In the genomic region with DNA sequence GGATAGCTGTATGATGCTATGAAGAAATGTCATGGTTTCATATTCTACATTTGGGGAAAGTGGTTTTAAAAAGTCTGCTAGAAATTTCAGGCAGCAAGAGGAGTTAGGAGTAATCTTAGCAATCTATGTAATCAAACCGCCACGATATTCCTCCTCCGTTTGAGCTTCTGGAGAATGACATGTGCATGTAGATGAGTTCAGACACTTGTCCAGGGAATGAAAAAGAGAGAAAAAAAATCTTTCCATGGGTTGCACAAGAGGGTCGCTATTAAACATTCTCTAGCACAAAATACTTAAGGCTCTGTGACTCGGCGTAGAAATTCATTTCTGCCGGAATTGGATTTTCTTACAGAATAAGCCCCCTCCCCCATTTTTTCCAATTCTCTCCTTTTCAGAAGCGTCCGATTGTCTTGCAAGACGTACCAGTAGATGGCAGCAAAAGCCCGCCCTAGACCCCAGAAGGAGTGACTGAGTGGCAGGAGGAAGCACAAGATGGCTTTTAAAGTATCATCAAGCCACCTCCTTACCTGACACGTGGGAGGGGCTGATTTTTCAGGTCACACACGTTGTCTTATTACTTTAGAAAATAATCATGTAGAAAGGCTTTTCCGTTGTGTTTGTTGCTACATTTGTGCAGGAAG, we compare ENCODE assay signal across 8 mouse cellular contexts.
DNase-seq lines count a peak whose midpoint lies in the region; ATAC-seq and TF ChIP-seq lines count a peak whose summit lies in the region.
"Had no signal": no experiment of that assay in that cellular context is flagged by ENCODE, and none has a peak within 500 bp of the region (broad histone marks: within the 10 kb centered on the region; RNA-seq: fewer than 3 reads in every experiment).

No protein-coding gene starts in this region.

- WGBS in bone marrow, adult 2 months, result 24% methylated on average over 14 of the region's 14 CpGs
- WGBS in embryonic facial prominence, embryonic 13.5 days, result 17% methylated on average over 14 of the region's 14 CpGs
- WGBS in midbrain, embryonic 12.5 days, result 21% methylated on average over 14 of the region's 14 CpGs

- H3K36me3 ChIP-seq in embryonic facial prominence, embryonic 13.5 days, result no peaks in the 10 kb centered on the region
- H3K36me3 ChIP-seq in midbrain, embryonic 12.5 days, result no peaks in the 10 kb centered on the region

- no peak overlapping the region for H3K4me3 ChIP-seq in bone marrow, adult 2 months (replicated peaks; ENCODE audit: control insufficient read depth, low read depth, low read length)
- H3K4me3 ChIP-seq in embryonic facial prominence, embryonic 13.5 days, result no peak overlapping the region
- peak overlapping the region; percentile 27 for H3K4me3 ChIP-seq in left cerebral cortex, adult 2 months
- H3K4me3 ChIP-seq in midbrain, embryonic 12.5 days, result no peak overlapping the region
- H3K4me3 ChIP-seq: megakaryocyte, embryonic 14.5 days had no signal

- peak overlapping the region; percentile 37 for H3K4me2 ChIP-seq in embryonic facial prominence, embryonic 13.5 days
- H3K4me2 ChIP-seq in midbrain, embryonic 12.5 days (replicated peaks), result 0 out of 2 replicates have a peak overlapping the region, but pooled peaks have one; percentile 19

- intact Hi-C loops in left cerebral cortex, adult 2 months (cut with DNase I), result loop anchor here (5.0 to 10.0 kb wide), 2 partner anchors 371 to 1252 kb away; no protein-coding TSS in a partner anchor

- no peaks in the 10 kb centered on the region for H3K9me3 ChIP-seq in embryonic facial prominence, embryonic 13.5 days
- H3K9me3 ChIP-seq in midbrain, embryonic 12.5 days, result no peaks in the 10 kb centered on the region
- H3K9me3 ChIP-seq: megakaryocyte, embryonic 14.5 days had no signal

- no peak overlapping the region for H3K27ac ChIP-seq in bone marrow, adult 2 months (ENCODE audit: control insufficient read depth, insufficient read depth, low read depth, low read length, poor library complexity)
- no peak overlapping the region for H3K27ac ChIP-seq in embryonic facial prominence, embryonic 13.5 days
- H3K27ac ChIP-seq in left cerebral cortex, adult 2 months, result peak overlapping the region; percentile 48; the same call in 1 of the 2 replicates
- no peak overlapping the region for H3K27ac ChIP-seq in midbrain, embryonic 12.5 days (replicated peaks)

- peak; percentile 68 for DNase-seq in Muller cell, postnatal 12 days (ENCODE audit: inconsistent ontology term)
- DNase-seq in induced T-regulatory cell, adult 2 months (ENCODE audit: low read depth), result peak; percentile 61
- peak; percentile 72 to 76 for DNase-seq in left cerebral cortex, adult 2 months (ENCODE audit: extremely low spot score in 1 of 2, low spot score in 2 of 2)
- DNase-seq in skeletal muscle tissue, adult 2 months (ENCODE audit: low read depth, low spot score), result peak; percentile 5

- no peak for TF ChIP-seq POLR2A in bone marrow, adult 2 months (IDR thresholded peaks at IDR 0.05; ENCODE audit: borderline replicate concordance, control insufficient read depth, low read depth, low read length)

- no peaks in the 10 kb centered on the region for H3K27me3 ChIP-seq in embryonic facial prominence, embryonic 13.5 days
- H3K27me3 ChIP-seq in midbrain, embryonic 12.5 days, result 0 out of 2 replicates have a peak, but pooled peaks cover 2% of the 10 kb centered on the region
- H3K27me3 ChIP-seq: megakaryocyte, embryonic 14.5 days had no signal

- H3K9ac ChIP-seq in embryonic facial prominence, embryonic 13.5 days, result no peak overlapping the region
- H3K9ac ChIP-seq in midbrain, embryonic 12.5 days (replicated peaks), result no peak overlapping the region

- ATAC-seq in embryonic facial prominence, embryonic 13.5 days (ENCODE audit: insufficient number of reproducible peaks, insufficient read depth, low FRiP score, low TSS enrichment, low read depth), result no peak
- ATAC-seq in midbrain, embryonic 12.5 days (ENCODE audit: low FRiP score, low read depth), result peak; percentile 79

- TF ChIP-seq CTCF in bone marrow, adult 2 months (IDR thresholded peaks at IDR 0.05; ENCODE audit: control insufficient read depth, insufficient read depth, low read length), result peak; percentile 47
- TF ChIP-seq CTCF in left cerebral cortex, adult 2 months (IDR thresholded peaks at IDR 0.05), result peak; percentile 86

- no peaks in the 10 kb centered on the region for H3K4me1 ChIP-seq in bone marrow, adult 2 months (ENCODE audit: control insufficient read depth, insufficient read depth, low read length)
- H3K4me1 ChIP-seq in embryonic facial prominence, embryonic 13.5 days, result no peaks in the 10 kb centered on the region
- H3K4me1 ChIP-seq in midbrain, embryonic 12.5 days, result no peaks in the 10 kb centered on the region
- H3K4me1 ChIP-seq: megakaryocyte, embryonic 14.5 days had no signal

Comparison
In these comparisons a context has a peak if more than half of its experiments do, and no peak if none do; other contexts are left out.
1. DNase-seq: peak in every context shown above with its lines; median percentile 74 in left cerebral cortex, adult 2 months; 68 in Muller cell, postnatal 12 days; 61 in induced T-regulatory cell, adult 2 months; 5 in skeletal muscle tissue, adult 2 months.